Mouse (Mus musculus): ENCODE data around the gene Prkg1. TPM values are rescaled to one million over a fixed set of nuclear protein-coding genes. Genes with fewer than 3 reads are reported as not detected.

Prkg1 gene
- total RNA-seq, 4 experiments from 2014 or later = 13.9 to 18.1 (median 15.9) TPM

- no peak for DNase-seq (ENCODE audit: low spot score in 2 of 2)
These were observed 690.7 kb downstream of the Prkg1 start for GRCm38 (mm10) chr19:31073959-31074716.

- no peak for DNase-seq (ENCODE audit: low spot score in 2 of 2)
These were observed 699.5 kb downstream of the Prkg1 start for GRCm38 (mm10) chr19:31065206-31065781.

- DNase-seq (ENCODE audit: low spot score in 2 of 2) = no peak
These were observed 700.1 kb downstream of the Prkg1 start for GRCm38 (mm10) chr19:31064740-31065139.

DNA sequence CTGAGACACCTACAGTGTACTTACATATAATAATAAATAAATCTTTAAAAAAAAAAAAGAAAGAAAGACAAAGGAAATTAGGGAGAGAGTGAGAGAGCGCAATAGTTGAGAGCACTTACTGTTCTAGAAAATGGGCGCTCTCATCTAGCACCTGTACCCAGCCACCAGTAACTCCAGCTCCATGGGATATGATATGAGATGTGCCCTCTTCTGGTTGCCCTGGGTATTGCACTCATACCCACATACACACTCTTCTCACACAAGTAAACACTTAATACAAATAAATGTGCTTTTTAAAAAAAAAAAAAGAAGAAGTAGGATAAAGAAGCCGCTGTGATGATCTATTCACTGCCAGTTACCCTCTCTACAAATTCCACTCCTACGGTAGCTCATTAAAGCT lies 718.2 kb downstream of the Prkg1 start:
- DNase-seq (ENCODE audit: low spot score in 2 of 2) = no peak

DNA sequence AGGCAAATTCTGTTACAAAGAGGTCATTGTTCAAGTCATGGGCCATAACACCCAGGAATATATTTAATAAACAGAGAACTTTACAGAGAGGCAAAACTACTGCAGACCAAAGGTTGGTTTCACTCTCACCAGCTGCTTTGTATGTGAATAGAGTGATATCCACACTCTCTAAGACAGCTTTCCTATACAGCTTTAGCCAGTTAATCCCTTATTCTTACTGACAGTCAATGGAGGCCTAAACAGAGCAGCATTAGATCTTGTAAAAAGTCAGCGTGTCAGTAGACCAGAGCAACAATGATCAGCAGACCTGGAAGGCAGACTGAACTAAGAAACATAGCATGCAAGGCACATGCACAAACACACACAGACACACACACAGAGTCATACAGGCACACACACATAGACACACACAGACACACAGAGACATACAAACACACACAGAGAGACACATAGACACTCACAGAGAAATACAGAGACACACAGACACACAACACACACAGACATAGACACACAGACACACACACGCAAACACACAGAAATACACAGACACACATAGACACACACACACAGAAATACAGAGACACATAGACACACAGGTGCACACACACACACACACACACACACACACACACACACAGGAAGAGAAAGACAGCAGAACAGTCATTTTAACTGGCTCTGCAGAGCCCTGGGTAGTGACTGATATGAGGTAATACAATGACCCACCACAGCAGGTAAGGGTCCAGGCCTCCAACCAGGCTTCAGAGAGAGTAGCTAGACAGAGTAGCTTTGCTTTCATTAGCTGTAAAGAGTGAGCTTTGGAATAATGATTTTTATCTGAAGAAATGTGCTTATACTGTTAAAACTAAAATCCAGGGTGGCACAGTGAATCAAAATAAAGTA lies 723.6 kb downstream of the Prkg1 start:
- DNase-seq (ENCODE audit: low spot score in 2 of 2) = no peak

DNA sequence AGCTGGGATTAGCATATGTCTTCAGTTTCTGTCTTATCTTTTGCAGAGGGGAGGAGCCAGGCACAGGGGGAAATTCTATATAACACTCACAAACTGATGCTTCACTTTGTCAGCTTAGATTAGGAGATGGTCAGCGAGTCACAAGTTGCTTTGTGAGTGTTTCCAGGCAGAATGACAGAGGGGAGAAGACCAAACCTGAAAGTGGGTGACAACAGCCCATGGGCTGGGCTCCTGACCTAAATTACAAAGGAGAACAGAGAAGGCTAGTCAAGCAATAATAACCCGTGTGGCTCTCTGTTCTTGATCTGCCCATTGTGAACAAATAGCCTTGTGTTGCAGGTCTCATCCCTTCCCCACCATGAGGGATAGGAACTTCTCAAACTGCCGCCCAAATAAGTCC lies 725.9 kb downstream of the Prkg1 start:
- no peak for DNase-seq (ENCODE audit: low spot score in 2 of 2)

GRCm38 (mm10) chr19:31031596-31031995 lies 733.2 kb downstream of the Prkg1 start:
- DNase-seq (ENCODE audit: low spot score in 2 of 2) = no peak

DNA sequence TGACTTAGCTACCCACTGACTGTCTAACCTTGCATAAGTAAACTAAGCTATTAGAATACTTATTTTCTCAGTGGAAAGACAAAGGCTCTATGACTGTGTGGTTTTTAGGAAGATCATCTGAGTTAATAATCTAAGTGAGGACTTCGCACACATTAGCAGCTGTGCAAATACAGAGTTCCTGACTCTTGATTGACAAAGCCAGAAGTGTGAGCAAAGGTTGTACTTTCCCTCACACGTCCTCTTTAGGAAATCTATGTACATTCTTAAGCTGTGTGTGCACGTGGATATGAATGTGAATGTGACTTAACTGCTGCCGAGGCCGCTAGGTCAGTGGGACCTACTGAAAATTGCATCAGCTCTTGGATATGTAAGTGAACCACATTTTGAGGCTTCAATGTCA lies 738.0 kb downstream of the Prkg1 start:
- DNase-seq (ENCODE audit: low spot score in 2 of 2) = no peak

GRCm38 (mm10) chr19:31011528-31012133 lies 753.2 kb downstream of the Prkg1 start:
- DNase-seq (ENCODE audit: low spot score in 2 of 2) = no peak

- no peak for DNase-seq (ENCODE audit: low spot score in 2 of 2)
These were observed 766.3 kb downstream of the Prkg1 start for GRCm38 (mm10) chr19:30998572-30998971.

DNA sequence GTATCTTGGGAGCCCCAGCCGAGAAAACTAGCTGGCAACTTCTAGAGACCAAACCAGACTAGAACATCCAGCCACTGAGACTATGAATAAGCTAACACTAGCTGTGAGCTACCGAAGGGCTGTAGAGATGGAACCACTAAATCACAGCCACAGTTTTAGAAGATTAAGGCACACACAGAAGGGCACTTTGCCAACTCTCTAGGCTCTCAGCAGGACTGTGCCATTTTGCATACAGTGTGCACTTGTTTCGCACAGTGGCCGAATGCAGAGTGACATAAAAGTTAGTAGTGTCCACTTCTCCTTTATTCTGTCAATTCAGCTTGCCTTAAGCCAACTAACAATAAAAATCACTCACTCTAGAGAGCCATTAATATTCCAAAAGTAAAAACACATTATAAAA lies 774.4 kb downstream of the Prkg1 start:
- DNase-seq (ENCODE audit: low spot score in 2 of 2) = no peak

DNA sequence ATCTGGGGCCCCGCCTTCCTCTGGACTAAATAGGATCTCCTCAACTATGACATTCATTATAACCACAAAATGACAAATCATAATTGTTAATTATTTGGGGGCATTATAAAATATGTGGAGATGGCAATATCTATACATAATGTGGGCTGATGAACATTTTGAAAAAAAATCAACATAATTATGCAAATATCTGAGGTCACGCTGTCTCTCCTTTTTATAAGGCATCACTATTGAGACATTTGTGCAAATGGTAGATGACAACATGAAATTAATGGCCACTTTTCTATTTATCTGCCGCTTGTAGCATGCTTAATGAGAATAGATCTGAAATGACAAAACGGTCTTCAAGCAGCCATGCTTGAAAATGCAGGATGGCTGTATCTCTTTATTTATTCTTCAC lies 782.4 kb downstream of the Prkg1 start:
- DNase-seq (ENCODE audit: low spot score in 2 of 2) = no peak

- no peak for DNase-seq (ENCODE audit: low spot score in 2 of 2)
These were observed 786.7 kb downstream of the Prkg1 start for GRCm38 (mm10) chr19:30978096-30978495.

DNA sequence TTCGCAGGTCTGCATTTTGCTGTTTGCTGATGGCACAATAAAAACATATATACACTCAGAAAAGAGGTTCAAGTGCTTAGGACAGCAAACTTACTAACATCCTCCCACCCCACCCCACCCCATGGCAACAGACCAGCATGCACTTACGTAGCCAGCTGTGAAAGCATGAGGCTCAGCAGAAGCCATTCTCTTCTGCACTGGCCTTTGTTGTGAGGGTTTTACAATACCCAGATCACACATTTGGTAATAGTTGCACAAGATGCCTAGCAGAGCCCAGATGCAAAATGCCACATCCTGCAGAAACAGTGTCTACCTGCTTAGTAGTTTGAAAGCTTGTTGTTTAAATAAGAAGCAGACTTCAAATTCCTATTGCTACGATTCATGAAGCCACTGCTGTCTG lies 814.2 kb downstream of the Prkg1 start:
- no peak for DNase-seq (ENCODE audit: low spot score in 2 of 2)

- no peak for DNase-seq (ENCODE audit: low spot score in 2 of 2)
These were observed 816.6 kb downstream of the Prkg1 start for GRCm38 (mm10) chr19:30948202-30948601.

DNA sequence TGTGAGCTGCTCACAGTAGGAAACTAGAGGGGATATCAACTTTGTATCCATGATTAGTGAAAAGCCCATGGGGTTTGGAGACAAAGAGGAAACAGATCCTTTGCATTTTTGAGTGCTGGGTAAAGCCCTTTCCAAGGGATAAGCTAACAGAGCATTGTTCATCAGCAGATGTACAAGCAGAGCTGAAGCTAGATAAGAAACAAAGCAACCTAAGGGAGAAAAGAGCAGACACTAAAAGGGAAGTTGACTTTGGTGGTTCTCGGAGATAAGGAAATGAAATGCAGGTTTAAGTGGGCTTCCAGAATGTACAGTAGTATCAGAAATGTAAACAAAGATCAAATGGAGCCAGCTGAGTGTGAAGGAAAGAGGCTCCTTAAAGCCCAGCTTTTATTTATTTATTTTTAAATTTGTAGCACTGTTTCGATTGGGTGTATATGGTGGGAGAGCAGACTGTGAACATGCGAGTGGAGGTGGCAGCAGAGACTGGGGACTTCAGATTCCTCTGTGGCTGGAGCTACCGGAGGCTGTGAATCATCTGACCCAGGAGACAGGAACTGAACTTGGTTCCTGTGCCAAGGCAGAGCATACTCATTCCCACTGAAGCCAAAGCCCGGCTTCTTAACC lies 822.4 kb downstream of the Prkg1 start:
- DNase-seq (ENCODE audit: low spot score in 2 of 2) = no peak

DNA sequence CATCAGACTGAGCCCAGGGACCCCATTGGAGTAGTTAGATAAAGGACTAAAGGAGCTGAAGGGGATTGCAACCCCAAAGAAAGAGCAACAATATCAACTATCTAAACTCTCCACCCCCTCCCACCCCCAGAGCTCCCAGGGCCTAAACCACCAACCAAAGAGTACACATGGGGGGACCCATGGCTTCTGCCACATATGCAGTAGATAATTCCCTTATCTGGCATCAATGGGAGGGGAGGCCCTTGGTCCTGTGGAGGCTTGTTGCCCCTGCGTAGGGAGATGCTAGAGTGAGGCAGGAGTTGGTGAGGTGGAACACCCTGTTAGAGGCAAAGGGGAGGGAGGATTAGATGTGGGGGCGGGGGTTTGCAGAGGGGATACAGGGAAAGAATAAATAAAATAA lies 826.8 kb downstream of the Prkg1 start:
- no peak for DNase-seq (ENCODE audit: low spot score in 2 of 2)

GRCm38 (mm10) chr19:30931469-30932192 lies 833.2 kb downstream of the Prkg1 start:
- DNase-seq (ENCODE audit: low spot score in 2 of 2) = no peak

DNA sequence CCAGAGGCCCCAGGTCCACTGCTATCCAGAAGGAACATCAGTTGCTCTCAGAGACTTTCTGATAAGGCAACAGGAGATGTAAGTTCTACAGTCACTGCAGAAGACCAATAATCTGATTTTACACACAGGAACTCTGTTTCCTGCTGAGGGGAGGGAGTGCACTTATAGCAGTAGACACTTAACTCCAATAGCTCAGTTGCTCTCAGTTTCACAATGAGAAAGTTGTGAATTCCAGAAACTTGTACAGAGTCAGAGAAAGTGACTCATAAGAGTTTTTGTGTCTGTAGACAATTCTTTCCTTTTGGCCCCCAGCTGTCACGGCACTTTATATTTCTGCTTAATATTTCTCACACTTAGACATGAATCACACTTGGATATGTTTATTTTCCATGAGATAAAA lies 840.8 kb downstream of the Prkg1 start:
- no peak for DNase-seq (ENCODE audit: low spot score in 2 of 2)

GRCm38 (mm10) chr19:30902290-30902689 lies 862.5 kb downstream of the Prkg1 start:
- DNase-seq (ENCODE audit: low spot score in 2 of 2) = no peak

DNA sequence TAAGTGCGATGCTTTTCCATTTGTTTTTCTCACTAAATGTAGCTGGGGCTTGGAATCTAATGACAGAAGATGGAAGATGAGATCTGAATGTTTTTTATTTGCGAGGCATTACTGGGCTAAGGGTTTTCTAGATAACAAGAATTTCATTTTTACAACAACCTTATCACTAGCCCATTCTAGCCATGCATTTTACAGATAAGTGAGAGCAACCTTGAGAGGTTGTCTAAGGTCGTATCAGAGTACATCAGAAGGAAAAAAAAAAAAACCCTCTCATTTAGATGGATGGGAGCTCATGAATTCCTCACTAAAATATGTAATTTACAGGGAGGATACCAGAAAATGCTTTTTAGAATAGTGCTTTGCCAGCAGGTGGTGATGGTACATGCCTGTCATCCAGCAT lies 863.8 kb downstream of the Prkg1 start:
- no peak for DNase-seq (ENCODE audit: low spot score in 2 of 2)

Data from left cerebral cortex, adult 8-10 months (tissue).